Mouse (Mus musculus): ENCODE measurements around the gene Lmx1b. TPM values are rescaled to one million over a fixed set of nuclear protein-coding genes. Genes with fewer than 3 reads are reported as not detected.

The Lmx1b gene
- polyA plus RNA-seq, 1 experiment: 0.31 TPM

GRCm38 (mm10) chr2:33631022-33631707 lies 9.1 kb downstream of the Lmx1b start:
- no peak for TF ChIP-seq CTCF (IDR thresholded peaks at IDR 0.05; ENCODE audit: insufficient read depth, low read length)
- no peak overlapping the region for H3K4me3 ChIP-seq (replicated peaks; ENCODE audit: extremely low read depth, low read depth, low read length)
- 3% methylated on average over 40 of the region's 40 CpGs for WGBS
- H3K4me1 ChIP-seq (ENCODE audit: control insufficient read depth, insufficient read depth, low read length): no peaks in the 10 kb centered on the region
- no peak for DNase-seq

DNA sequence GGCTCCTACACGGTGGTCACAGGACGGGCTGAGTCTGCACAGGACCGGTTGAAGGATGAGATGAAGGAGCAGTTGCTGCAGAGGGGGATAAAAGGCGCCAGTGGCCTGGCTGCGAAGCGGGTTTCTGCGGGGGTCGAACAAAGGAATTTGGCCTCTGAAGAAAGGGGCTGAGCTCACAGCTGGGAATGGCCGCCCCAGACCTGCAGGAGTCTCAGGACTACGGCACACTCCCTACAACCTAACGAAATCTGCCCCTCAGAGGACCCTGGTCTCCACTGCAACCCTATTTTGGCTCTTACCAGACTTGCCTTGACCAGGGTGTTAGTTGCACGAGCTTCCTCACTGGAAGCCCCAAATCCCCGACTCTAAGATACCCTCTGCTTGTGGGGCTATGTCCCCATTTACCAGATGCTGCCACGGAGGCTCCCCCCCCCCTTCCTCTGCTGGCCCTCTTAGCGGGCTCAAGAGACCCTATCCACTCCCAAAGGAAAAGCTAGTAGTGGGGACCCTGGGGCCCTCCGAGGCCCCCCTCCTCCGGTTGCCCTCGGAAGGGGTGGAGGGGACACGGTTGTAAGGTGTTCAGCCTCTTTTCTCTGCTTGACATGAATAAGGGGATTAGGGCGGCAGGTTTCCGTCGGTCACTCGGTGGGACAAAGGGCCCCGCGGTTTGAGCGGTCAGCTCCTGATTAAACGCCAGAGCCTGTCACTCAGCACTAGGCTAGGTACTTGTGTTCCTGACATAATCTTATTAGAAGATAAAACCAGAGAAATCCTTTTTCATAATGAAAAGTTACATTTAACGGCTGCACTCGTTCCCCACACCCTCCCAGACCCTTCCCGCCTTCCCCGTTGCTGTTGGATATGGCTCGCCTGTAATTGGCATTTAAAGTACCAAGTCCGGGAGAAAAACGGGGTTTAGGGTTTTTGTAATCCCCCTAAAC lies 10.0 kb downstream of the Lmx1b start:
- H3K4me1 ChIP-seq (ENCODE audit: control insufficient read depth, insufficient read depth, low read length): no peaks in the 10 kb centered on the region
- no peak for DNase-seq
- WGBS: 5% methylated on average over 34 of the region's 34 CpGs
- H3K4me3 ChIP-seq (replicated peaks; ENCODE audit: extremely low read depth, low read depth, low read length): no peak overlapping the region
- TF ChIP-seq CTCF (IDR thresholded peaks at IDR 0.05; ENCODE audit: insufficient read depth, low read length): no peak
- no peak for TF ChIP-seq POLR2A (IDR thresholded peaks at IDR 0.05; ENCODE audit: borderline replicate concordance, extremely low read depth, low read depth, low read length)

DNA sequence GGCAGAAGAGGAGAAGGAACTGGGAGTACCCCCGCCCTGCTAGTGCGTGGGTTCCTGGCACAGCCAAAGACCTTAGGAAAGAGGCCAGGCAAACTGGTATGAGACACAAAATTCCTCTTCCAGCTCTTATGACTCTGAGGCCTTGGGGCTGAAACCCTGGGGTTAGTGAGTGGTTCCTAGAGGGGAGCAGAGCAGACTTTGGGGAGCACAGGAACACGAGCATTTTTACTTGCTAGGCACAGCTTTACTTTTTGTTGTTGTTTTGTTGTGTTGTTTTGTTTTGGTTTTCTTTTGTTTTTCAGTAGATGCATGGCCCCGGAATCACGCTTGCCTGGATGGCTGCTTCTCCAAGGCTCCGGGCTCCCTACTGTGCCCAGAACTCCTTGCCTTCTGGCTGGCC lies 10.7 kb downstream of the Lmx1b start:
- 28% methylated on average over 6 of the region's 6 CpGs for WGBS

GRCm38 (mm10) chr2:33628791-33629190 lies 11.5 kb downstream of the Lmx1b start:
- no peak overlapping the region for H3K4me3 ChIP-seq (replicated peaks; ENCODE audit: extremely low read depth, low read depth, low read length)
- no peaks in the 10 kb centered on the region for H3K4me1 ChIP-seq (ENCODE audit: control insufficient read depth, insufficient read depth, low read length)
- 6% methylated on average over 16 of the region's 16 CpGs for WGBS
- TF ChIP-seq CTCF (IDR thresholded peaks at IDR 0.05; ENCODE audit: insufficient read depth, low read length) (no peak), POLR2A (IDR thresholded peaks at IDR 0.05; ENCODE audit: borderline replicate concordance, extremely low read depth, low read depth, low read length) (no peak)
- DNase-seq: no peak

More for the DNA sequence above, 10.7 kb downstream of the Lmx1b start:
- H3K4me1 ChIP-seq (ENCODE audit: control insufficient read depth, insufficient read depth, low read length): no peaks in the 10 kb centered on the region
- TF ChIP-seq CTCF (IDR thresholded peaks at IDR 0.05; ENCODE audit: insufficient read depth, low read length) (no peak), POLR2A (IDR thresholded peaks at IDR 0.05; ENCODE audit: borderline replicate concordance, extremely low read depth, low read depth, low read length) (no peak)
- no peak overlapping the region for H3K4me3 ChIP-seq (replicated peaks; ENCODE audit: extremely low read depth, low read depth, low read length)
- DNase-seq: no peak

- WGBS: 15% methylated on average over 10 of the region's 10 CpGs
- H3K4me1 ChIP-seq (ENCODE audit: control insufficient read depth, insufficient read depth, low read length): no peaks in the 10 kb centered on the region
- DNase-seq: no peak
- no peak for TF ChIP-seq CTCF (IDR thresholded peaks at IDR 0.05; ENCODE audit: insufficient read depth, low read length)
- no peak for TF ChIP-seq POLR2A (IDR thresholded peaks at IDR 0.05; ENCODE audit: borderline replicate concordance, extremely low read depth, low read depth, low read length)
- no peak overlapping the region for H3K4me3 ChIP-seq (replicated peaks; ENCODE audit: extremely low read depth, low read depth, low read length)
These were observed 13.3 kb downstream of the Lmx1b start for GRCm38 (mm10) chr2:33627058-33627375.

DNA sequence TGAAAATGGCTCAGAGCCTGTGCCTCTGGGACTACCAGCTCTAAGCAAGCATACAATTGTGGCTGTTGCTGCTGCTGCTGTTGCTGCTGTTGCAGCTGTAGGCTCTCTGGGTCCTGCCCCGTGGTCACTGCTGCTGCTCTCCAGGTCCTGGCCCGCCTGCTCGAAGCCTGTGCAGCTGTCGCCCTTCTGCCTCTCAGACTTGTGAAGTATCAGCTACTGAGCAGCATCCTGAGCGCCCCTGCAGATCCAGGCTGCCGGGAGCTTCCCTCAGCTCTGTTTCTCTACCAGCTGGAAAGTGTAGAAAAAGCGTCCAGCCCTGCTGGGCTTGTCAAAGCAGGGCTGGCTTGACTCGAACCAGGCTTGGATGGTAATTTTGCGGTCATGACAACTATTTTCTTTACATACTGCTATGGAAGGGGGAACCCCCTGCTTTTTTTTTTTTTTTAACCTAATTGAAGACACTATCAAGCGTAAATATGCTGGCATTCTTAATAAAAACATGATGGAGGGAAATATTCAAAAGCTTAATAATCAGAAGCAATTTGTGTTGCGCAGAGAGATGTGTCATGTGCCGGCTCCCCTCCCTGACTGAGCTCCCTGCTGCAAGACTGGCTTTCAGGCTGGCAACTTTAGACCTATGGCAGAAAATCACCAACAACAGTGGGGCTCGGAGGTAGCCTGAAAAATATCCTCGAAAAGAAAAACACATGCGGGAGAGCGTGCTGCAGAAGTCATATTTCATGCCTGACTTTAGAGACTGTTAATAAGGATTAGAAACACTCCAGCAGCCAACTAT lies 13.9 kb downstream of the Lmx1b start:
- no peak for DNase-seq
- Histone ChIP-seq H3K4me1 (ENCODE audit: control insufficient read depth, insufficient read depth, low read length) (no peaks in the 10 kb centered on the region), H3K4me3 (replicated peaks; ENCODE audit: extremely low read depth, low read depth, low read length) (no peak overlapping the region)
- TF ChIP-seq POLR2A (IDR thresholded peaks at IDR 0.05; ENCODE audit: borderline replicate concordance, extremely low read depth, low read depth, low read length): no peak
- no peak for TF ChIP-seq CTCF (IDR thresholded peaks at IDR 0.05; ENCODE audit: insufficient read depth, low read length)
- 29% methylated on average over 16 of the region's 16 CpGs for WGBS

GRCm38 (mm10) chr2:33617670-33618069 lies 22.6 kb downstream of the Lmx1b start:
- 81% methylated on average over 9 of the region's 9 CpGs for WGBS
- TF ChIP-seq POLR2A (IDR thresholded peaks at IDR 0.05; ENCODE audit: borderline replicate concordance, extremely low read depth, low read depth, low read length): no peak
- no peak for TF ChIP-seq CTCF (IDR thresholded peaks at IDR 0.05; ENCODE audit: insufficient read depth, low read length)
- H3K4me3 ChIP-seq (replicated peaks; ENCODE audit: extremely low read depth, low read depth, low read length): no peak overlapping the region
- 0 out of 2 replicates have a peak, but pooled peaks cover 2% of the 10 kb centered on the region for H3K4me1 ChIP-seq (ENCODE audit: control insufficient read depth, insufficient read depth, low read length)
- no peak for DNase-seq

GRCm38 (mm10) chr2:33616411-33616843 lies 23.9 kb downstream of the Lmx1b start:
- no peak for DNase-seq
- peak overlapping the region; percentile 36 for H3K4me3 ChIP-seq (replicated peaks; ENCODE audit: extremely low read depth, low read depth, low read length)
- no peak for TF ChIP-seq POLR2A (IDR thresholded peaks at IDR 0.05; ENCODE audit: borderline replicate concordance, extremely low read depth, low read depth, low read length)
- no peak for TF ChIP-seq CTCF (IDR thresholded peaks at IDR 0.05; ENCODE audit: insufficient read depth, low read length)
- WGBS: 2% methylated on average over 30 of the region's 30 CpGs
- H3K4me1 ChIP-seq (ENCODE audit: control insufficient read depth, insufficient read depth, low read length): 0 out of 2 replicates have a peak, but pooled peaks cover 2% of the 10 kb centered on the region

DNA sequence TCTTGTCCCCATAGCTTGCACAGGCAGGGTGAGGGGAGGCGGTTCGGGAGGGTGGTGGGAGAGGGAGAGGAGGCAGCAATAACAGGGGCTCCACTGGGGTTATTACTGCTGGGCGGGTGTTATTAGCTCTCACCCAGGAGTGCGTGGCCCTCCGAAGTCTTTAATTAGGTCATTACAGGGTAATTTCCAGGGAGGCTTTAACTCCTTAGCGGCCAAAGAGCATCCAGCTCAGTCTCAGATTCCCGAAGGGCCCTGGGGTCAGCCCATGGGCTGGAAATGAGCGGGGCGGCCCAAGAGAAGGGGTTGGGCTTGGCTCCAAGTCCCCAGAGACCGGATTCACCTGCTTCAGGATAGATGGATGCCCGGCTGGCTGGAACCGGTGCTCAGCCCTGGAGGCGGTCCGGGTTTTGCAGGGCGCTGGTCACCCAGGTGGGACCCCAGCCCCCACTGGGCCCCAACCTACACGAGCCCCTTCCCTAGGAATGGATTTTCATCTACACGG lies 24.4 kb downstream of the Lmx1b start:
- TF ChIP-seq POLR2A (IDR thresholded peaks at IDR 0.05; ENCODE audit: borderline replicate concordance, extremely low read depth, low read depth, low read length) (no peak), CTCF (IDR thresholded peaks at IDR 0.05; ENCODE audit: insufficient read depth, low read length) (no peak)
- 0 out of 2 replicates have a peak, but pooled peaks cover 2% of the 10 kb centered on the region for H3K4me1 ChIP-seq (ENCODE audit: control insufficient read depth, insufficient read depth, low read length)
- no peak for DNase-seq
- 18% methylated on average over 17 of the region's 17 CpGs for WGBS
- no peak overlapping the region for H3K4me3 ChIP-seq (replicated peaks; ENCODE audit: extremely low read depth, low read depth, low read length)
